Mouse (Mus musculus): ENCODE data around the gene Uqcc1. TPM values are rescaled to one million over a fixed set of nuclear protein-coding genes. Genes with fewer than 3 reads are reported as not detected.

Gene Uqcc1
- polyA plus RNA-seq, 1 experiment: 4.5 TPM

GRCm38 (mm10) chr2:155945124-155945523 is 15.0 kb upstream of the Uqcc1 start, which contains the start of gene Gdf5:
Gdf5 (minus strand) TSS chr2:155945367.
- no peak for TF ChIP-seq GATA1 (IDR thresholded peaks at IDR 0.05; ENCODE audit: low read length)

GRCm38 (mm10) chr2:155944685-155945084 is 14.6 kb upstream of the Uqcc1 start:
- TF ChIP-seq GATA1 (IDR thresholded peaks at IDR 0.05; ENCODE audit: low read length): no peak

DNA sequence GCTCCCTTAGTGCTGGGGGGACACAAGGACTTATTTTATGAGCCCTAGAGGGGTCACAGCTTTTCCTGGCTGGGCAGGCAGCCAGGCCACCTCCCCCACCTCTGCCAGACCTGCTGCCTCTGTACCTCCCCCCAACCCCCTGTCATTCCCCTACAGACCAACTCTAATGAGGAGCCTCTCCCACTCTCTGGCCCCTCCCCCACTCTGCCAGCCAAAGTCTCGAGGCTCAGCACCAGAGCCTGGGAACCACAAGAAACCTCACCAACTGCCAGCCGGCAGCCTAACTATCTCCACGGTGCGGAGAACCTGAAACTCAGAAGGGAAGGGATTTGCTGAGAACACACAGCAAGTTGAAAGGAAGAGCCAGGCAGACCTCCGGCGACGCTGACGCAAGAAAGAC is 13.4 kb upstream of the Uqcc1 start:
- no peak for TF ChIP-seq GATA1 (IDR thresholded peaks at IDR 0.05; ENCODE audit: low read length)

- no peak for TF ChIP-seq GATA1 (IDR thresholded peaks at IDR 0.05; ENCODE audit: low read length)
These were observed 11.8 kb upstream of the Uqcc1 start for GRCm38 (mm10) chr2:155941697-155942442.

GRCm38 (mm10) chr2:155940681-155941080 is 10.6 kb upstream of the Uqcc1 start, which contains the start of gene Gm15557:
Gm15557 (plus strand) TSS chr2:155940728.
- TF ChIP-seq GATA1 (IDR thresholded peaks at IDR 0.05; ENCODE audit: low read length): no peak

- no peak for TF ChIP-seq GATA1 (IDR thresholded peaks at IDR 0.05; ENCODE audit: low read length)
These were observed 9.9 kb upstream of the Uqcc1 start for GRCm38 (mm10) chr2:155939897-155940529.

DNA sequence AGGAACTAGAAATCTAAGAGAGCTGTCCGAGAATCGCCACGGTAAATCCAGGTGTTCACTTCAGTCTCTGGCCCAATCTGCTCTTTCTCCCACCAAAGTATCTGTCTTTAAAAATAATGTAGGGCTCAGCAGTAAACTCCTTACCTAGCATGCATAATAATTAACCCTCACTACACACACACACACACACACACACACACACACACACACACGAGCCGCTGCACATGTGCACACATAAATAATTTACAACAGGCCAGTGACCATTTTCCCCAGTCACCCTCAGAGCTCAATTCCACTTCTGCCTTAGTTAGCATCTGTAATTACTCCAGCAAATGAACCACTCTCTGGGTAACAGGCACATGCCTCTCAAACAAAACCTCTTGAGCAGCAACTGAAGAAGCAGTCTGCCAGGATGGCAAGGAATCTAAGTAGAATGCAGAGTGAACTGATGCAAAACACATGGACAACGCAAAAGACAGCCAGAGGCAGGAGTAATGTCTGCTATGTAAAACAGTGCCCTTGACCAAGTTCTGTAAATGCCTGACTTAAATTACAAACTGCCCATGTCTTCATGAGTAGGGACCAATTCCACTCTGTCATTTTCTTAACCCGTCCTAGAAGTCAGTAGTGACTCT is 1.3 kb downstream of the Uqcc1 start:
- TF ChIP-seq GATA1 (IDR thresholded peaks at IDR 0.05; ENCODE audit: low read length): no peak

DNA sequence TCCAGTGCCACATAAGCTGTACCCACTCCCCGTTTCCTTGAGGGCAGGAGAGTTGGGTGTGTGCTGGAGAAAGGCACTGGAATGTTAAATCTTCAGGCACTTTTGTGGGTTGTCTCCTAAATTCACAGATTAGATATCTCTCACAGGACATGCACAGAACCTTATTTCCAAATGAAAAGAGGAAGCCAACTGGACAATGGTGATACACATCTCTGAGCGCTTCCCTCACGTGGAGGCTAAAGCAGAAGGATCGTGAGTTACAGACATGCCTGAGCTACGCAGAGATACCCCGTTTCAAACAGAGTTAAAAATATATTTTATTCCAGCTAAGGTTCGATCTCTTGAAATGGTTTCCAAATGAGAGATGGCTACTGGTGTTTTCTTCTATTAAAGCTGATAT is 7.0 kb downstream of the Uqcc1 start:
- TF ChIP-seq GATA1 (IDR thresholded peaks at IDR 0.05; ENCODE audit: low read length): no peak

DNA sequence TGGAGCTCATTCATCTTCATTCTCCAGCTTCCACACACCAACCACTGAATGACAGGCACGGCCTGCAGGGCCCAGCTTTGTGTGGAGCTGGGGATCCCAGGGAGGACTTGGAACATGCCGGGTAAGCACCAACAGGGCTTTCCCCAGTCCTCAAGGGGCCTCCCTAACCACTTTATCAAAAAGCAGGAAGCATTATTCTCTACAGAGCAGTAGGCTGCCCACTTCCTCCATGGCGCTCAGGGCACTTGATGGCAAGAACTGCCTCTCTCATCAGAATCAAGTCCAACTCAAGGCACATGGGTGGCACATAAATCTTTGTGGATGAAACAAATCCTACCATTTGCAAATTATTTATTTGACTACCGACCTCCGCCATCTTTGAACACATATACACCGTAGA is 15.4 kb downstream of the Uqcc1 start:
- no peak for TF ChIP-seq GATA1 (IDR thresholded peaks at IDR 0.05; ENCODE audit: low read length)

- no peak for TF ChIP-seq GATA1 (IDR thresholded peaks at IDR 0.05; ENCODE audit: low read length)
These were observed 26.5 kb downstream of the Uqcc1 start for GRCm38 (mm10) chr2:155903632-155904008.

DNA sequence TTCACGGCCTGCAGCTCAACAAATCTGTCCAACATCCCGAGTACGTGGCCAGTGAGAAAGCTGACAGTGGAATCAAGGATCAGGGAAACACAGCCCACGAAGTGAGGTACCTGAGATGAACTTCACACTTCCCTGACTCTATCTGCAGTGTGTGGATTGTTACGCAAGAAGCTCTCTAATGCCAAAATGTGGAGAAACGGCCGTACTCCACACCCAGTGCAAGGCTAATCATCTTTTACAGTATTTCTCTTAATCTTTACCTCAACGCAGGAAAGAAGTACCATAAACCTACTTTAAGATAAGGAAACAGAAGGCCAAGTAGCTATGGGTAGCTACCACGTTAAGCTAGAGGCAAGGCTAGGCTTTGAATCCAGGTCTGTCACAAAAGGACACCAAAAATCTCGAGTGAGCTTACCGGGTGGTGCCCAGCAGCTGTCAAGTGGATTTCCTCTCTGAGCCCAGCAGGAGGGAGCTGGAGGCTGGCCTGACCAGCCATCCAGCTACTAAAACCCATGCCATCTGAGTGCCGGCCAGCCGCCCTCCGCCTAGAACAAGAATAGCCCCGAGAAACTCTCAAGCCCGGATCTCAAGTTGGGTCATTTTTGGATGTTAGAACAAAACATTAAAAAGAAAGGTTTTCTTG is 27.0 kb downstream of the Uqcc1 start:
- TF ChIP-seq GATA1 (IDR thresholded peaks at IDR 0.05; ENCODE audit: low read length): no peak

DNA sequence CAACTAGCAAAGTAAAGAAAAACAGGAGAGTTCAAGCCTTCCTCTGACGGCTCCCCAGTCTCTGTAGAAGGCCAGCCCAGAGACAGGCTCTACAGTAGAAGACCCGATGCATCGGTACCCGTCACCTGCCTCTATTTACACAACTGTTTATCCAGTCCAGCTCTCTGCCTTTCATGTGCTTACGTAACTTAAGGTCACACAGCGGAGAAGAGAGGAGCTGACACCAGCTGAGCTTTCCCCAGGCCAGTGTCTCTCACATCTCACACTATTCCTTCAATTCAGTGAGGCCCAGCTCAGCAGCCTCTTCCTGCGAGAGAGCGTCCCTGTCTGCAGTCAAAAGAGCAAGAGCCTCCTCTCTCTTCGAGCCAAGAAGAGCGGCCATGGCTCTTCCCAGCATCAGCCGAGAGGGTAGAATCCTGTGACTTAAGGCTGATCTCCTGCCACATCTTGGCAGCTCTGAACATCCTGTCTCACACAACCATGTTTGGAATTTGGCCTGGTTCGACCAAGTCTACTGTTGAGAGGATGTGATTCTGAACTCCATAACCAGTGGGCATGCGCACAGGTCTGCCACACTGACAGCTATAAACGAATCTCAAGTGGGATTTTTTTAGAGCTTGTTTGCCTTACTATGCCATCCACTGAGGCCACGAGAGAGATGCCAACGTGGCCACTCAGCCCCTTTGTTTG is 34.9 kb downstream of the Uqcc1 start:
- no peak for TF ChIP-seq GATA1 (IDR thresholded peaks at IDR 0.05; ENCODE audit: low read length)

DNA sequence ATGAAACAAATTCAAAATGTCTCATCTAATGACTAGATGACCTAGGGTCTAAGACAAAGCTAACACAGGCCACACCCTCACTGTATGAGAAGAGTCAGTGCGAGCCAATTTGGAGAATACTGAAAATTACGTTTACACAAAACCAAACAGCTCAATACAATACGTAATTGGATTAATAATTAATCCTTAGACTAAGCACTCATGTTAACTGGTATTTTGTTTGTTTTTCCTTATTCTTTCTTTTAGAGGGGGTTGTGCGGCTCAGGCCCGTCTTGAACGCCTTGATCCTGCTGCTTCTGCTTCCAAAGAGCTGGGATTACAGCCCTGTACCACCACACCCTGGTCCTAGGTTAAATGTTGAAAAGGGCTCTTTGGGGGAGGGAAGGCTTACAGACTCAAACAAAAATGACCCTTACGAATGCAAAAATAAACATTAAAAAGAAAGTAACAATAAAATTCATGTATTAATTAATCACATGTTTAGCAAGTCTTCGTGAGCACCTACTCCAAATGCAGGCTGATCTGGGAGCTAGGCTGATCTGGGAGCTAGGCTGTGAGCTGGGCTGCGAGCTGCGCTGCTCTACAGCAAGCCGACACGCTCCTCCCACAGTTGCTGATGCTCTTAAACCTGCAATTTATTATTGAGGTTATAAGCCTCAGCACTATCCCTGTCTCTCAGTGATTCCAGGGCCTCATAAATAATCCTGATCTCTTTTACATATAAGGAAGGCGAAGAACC is 35.6 kb downstream of the Uqcc1 start:
- TF ChIP-seq GATA1 (IDR thresholded peaks at IDR 0.05; ENCODE audit: low read length): no peak

DNA sequence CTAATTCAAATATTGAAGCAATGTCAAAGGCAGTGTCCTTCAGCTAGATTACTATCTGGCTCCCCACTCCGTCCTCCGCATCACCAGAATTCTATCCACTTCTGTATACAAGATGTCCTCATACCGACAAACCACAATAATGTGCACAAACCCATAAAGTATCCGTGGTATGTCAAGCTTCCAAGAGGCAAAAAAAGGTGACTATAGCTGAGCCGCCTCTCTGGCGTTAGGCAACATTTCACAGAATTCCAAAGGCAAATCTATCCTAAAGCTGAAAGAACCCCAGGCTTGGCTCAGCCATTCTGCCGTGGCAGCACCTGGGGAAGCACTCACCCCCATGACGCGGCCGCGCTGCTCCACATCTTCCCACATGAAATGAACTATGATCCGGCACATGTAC is 43.3 kb downstream of the Uqcc1 start:
- TF ChIP-seq GATA1 (IDR thresholded peaks at IDR 0.05; ENCODE audit: low read length): no peak

DNA sequence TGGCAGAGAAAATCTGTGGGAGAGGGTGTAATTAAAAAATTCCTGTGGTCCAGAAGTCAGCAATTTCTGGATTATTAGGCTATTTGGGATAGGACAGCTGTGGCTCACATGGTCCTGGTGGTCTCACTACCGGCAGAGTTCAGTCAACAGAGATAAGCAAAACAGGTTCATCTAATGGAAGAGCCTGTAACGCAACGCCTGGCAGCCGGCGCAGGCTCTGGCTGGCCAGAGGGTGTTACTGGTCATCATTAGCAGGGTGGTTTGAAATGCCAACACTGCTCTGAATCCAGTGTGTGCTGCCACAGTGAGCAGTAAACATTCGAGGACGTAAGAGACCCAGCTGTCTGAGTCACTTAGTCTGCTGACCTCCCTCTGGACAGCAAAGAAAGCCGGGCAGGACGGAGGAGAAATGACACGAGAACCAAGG is 44.8 kb downstream of the Uqcc1 start:
- no peak for TF ChIP-seq GATA1 (IDR thresholded peaks at IDR 0.05; ENCODE audit: low read length)

All from G1E-ER4 (cell line).